Mouse (Mus musculus) bone marrow macrophage, adult 2 months (primary cell): ENCODE data around the gene Susd6. TPM values are rescaled to one million over a fixed set of nuclear protein-coding genes. Genes with fewer than 3 reads are reported as not detected.
A peak's percentile ranks its signal among the peaks of the same experiment; 100 is the strongest.

Source experiments
- H3K27ac ChIP-seq: 2 replicates; pipeline ENCODE4 v1.5.1; 2012; ENCODE audit warnings: low read depth, low read length; ENCODE audit not compliant: insufficient read depth
- H3K4me1 ChIP-seq: 2 replicates; pipeline ENCODE4 v1.6.1; 2012; ENCODE audit warnings: low read length; ENCODE audit not compliant: control insufficient read depth, insufficient read depth
- H3K4me3 ChIP-seq: 2 replicates; pipeline ENCODE4 v1.5.1; 2012; ENCODE audit warnings: mild to moderate bottlenecking, low read length, moderate library complexity; ENCODE audit not compliant: insufficient read depth
- CTCF ChIP-seq: IDR thresholded peaks from 2 replicates; pipeline ENCODE4 v1.5.1; 2012; ENCODE audit warnings: low read depth, mild to moderate bottlenecking, low read length, moderate library complexity
- POLR2A ChIP-seq: IDR thresholded peaks from 2 replicates; pipeline ENCODE4 v1.6.1; 2012; ENCODE audit warnings: mild to moderate bottlenecking, low read depth, low read length, borderline replicate concordance
- polyA plus RNA-seq: library from polyadenylated mRNA; stranded (reverse); fragments of >200 nt; gene quantifications from 2 replicates; pipeline ENCODE4 v1.2.4, GENCODE M21; 2012; ENCODE audit not compliant: missing spikeins, insufficient read depth, insufficient read length

The Susd6 gene
- polyA plus RNA-seq, 1 experiment = 157 TPM

- H3K4me3 ChIP-seq = no peak overlapping the region
Measured at GRCm38 (mm10) chr12:80762982-80763381, 27.3 kb upstream of the Susd6 start.

GRCm38 (mm10) chr12:80764116-80764515 lies 26.2 kb upstream of the Susd6 start:
- no peak overlapping the region for H3K27ac ChIP-seq
- H3K4me1 ChIP-seq = no peaks in the 10 kb centered on the region
- no peak overlapping the region for H3K4me3 ChIP-seq
- TF ChIP-seq POLR2A = no peak
- TF ChIP-seq CTCF = no peak

More at GRCm38 (mm10) chr12:80762982-80763381, 27.3 kb upstream of the Susd6 start:
- H3K4me1 ChIP-seq = no peaks in the 10 kb centered on the region
- TF ChIP-seq CTCF (no peak), POLR2A (no peak)
- no peak overlapping the region for H3K27ac ChIP-seq

GRCm38 (mm10) chr12:80769697-80770096 lies 20.6 kb upstream of the Susd6 start:
- TF ChIP-seq CTCF = peak; percentile 96
- TF ChIP-seq POLR2A = no peak
- Histone ChIP-seq H3K27ac (no peak overlapping the region), H3K4me3 (no peak overlapping the region), H3K4me1 (no peaks in the 10 kb centered on the region)

GRCm38 (mm10) chr12:80774786-80775185 lies 15.5 kb upstream of the Susd6 start:
- TF ChIP-seq POLR2A = no peak
- TF ChIP-seq CTCF = no peak
- H3K4me3 ChIP-seq = no peak overlapping the region
- H3K27ac ChIP-seq = no peak overlapping the region
- no peaks in the 10 kb centered on the region for H3K4me1 ChIP-seq

- Histone ChIP-seq H3K4me1 (no peaks in the 10 kb centered on the region), H3K27ac (no peak overlapping the region), H3K4me3 (no peak overlapping the region)
- TF ChIP-seq CTCF = no peak
- TF ChIP-seq POLR2A = no peak
Measured at GRCm38 (mm10) chr12:80776046-80776634, 14.2 kb upstream of the Susd6 start.

- H3K4me3 ChIP-seq = no peak overlapping the region
- H3K4me1 ChIP-seq = no peaks in the 10 kb centered on the region
- no peak for TF ChIP-seq CTCF
- TF ChIP-seq POLR2A = no peak
- H3K27ac ChIP-seq = no peak overlapping the region
Measured at GRCm38 (mm10) chr12:80778188-80778936, 11.9 kb upstream of the Susd6 start.

- Histone ChIP-seq H3K4me3 (no peak overlapping the region), H3K27ac (no peak overlapping the region), H3K4me1 (peaks cover 6% of the 10 kb centered on the region)
- no peak for TF ChIP-seq POLR2A
- no peak for TF ChIP-seq CTCF
Measured at GRCm38 (mm10) chr12:80779760-80780159, 10.6 kb upstream of the Susd6 start.

GRCm38 (mm10) chr12:80782190-80782589 lies 8.1 kb upstream of the Susd6 start:
- no peak overlapping the region for H3K27ac ChIP-seq
- peaks cover 16% of the 10 kb centered on the region for H3K4me1 ChIP-seq
- no peak for TF ChIP-seq CTCF
- TF ChIP-seq POLR2A = no peak
- no peak overlapping the region for H3K4me3 ChIP-seq

GRCm38 (mm10) chr12:80782892-80783291 lies 7.4 kb upstream of the Susd6 start:
- Histone ChIP-seq H3K27ac (no peak overlapping the region), H3K4me3 (no peak overlapping the region), H3K4me1 (peaks cover 17% of the 10 kb centered on the region)
- TF ChIP-seq POLR2A = no peak
- no peak for TF ChIP-seq CTCF

GRCm38 (mm10) chr12:80783889-80784288 lies 6.4 kb upstream of the Susd6 start:
- Histone ChIP-seq H3K27ac (no peak overlapping the region), H3K4me1 (peaks cover 17% of the 10 kb centered on the region), H3K4me3 (no peak overlapping the region)
- TF ChIP-seq CTCF = no peak
- TF ChIP-seq POLR2A = no peak

- no peak overlapping the region for H3K4me3 ChIP-seq
- peaks cover 21% of the 10 kb centered on the region for H3K4me1 ChIP-seq
- peak overlapping the region; percentile 56 for H3K27ac ChIP-seq
- TF ChIP-seq CTCF (no peak), POLR2A (no peak)
Measured at GRCm38 (mm10) chr12:80785005-80785404, 5.3 kb upstream of the Susd6 start.
